Mouse (Mus musculus) hindlimb bud, embryonic 11.5 days (tissue): ENCODE measurements at regions not wholly inside any gene's neighbourhood (a gene's known extent, or its start where the extent isn't known, plus 50 kb on each side); places are given as distances from the start of the nearest gene placed in this dataset.

Experiments used
- DNase-seq: peaks from one replicate; pipeline ENCODE4 v3.0.0-alpha.2; 2012; ENCODE audit warnings: low read depth, low spot score; ENCODE audit errors: extremely low spot score

DNA sequence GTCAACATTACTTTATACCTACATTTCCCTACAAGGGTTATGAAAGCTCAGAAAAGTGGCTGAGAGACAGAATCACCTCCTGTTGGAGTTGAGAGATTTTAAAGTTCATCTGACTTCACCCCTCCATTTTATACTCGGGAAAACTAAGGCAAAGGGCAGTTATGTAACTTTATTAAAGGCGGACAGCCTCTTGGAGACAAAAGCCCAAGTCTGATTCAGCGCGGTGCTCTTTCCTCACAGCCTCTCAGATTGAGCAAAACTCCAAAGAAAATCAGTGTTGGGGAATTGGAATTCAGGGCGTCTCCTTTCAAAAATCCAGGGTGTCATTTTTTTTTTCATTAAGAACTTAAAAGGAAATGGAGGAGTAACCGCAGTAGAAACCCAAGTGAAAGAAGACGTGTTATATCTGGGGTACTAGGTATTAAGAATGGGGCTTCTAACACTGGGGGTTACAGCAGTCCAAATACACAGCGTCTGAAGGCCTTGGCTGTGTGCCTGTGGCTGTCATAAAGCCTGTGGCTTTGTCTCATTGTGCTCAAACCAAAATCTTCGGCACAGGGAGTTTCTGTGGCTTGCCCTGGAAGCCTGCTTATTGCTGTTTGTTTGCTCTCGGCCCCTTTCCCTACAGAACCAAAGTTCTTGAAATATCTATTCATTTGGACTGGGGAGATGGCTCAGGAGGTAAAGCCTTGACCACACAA lies 137.7 kb upstream of the Mkln1 start:
- DNase-seq = no peak

GRCm38 (mm10) chr6:31261797-31262540 lies 136.6 kb upstream of the Mkln1 start:
- no peak for DNase-seq

- DNase-seq = no peak
Observed at GRCm38 (mm10) chr6:31262651-31263050, 135.9 kb upstream of the Mkln1 start.

DNA sequence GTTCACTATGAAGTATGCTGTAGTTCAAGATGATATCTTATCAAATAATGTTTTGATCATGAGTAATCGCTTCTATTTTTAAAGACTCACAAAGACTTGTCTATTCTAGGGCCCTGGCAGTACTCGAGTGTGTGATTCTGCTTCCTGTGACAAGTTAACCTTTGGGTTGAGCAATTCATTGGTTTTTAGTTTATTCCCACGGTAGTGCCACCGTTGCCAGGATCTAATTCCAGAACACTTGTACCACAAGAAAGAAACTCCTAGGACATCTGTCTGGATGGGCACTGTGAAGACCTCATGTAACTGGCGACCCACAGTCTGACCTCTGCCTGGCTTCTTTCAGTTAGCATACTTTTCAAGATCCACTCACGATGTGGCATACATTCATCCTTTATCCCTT lies 134.7 kb upstream of the Mkln1 start:
- DNase-seq = no peak

- DNase-seq = no peak
Observed at GRCm38 (mm10) chr6:31266441-31267040, 132.0 kb upstream of the Mkln1 start.

- no peak for DNase-seq
Observed at GRCm38 (mm10) chr6:31268057-31268456, 130.5 kb upstream of the Mkln1 start.

DNA sequence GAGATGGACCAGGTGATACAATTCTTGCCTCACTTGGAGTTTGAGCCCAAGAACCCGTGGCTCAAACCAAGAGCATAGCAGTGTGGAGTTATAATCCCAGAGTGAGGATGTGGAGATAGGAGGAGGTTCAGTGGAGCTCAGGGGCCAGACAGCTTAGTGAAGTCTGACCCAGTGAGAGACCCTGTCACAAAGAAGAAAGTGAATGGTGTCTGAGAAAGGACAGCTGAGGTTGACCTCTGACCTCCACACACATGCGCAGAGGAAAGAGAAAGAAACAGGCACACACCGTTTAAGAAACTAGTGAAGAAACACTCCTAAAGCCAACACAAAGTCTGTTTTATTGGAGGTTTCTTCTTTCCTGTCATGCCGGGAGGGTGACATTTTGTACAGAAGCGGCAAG lies 124.7 kb upstream of the Mkln1 start:
- no peak for DNase-seq

DNA sequence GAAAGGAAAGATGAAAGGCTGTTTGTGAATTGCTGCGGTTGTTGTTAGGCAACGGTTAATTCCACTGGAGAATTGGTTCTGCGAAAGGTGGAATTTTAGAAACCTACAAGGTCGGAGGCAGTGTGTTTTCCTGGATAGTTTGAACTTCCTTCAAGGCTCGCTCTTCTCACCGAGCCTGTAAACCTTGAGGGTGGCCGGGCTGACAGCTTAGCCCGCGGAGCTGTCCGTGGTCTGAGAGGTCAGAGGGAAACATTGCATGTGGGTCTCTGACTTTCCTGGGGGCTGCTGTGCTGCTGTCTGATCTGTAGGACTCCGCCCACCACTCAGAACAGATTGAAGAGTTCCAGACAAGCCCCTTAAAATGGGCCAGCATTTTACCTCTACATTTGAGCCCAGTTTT lies 124.3 kb upstream of the Mkln1 start:
- no peak for DNase-seq

GRCm38 (mm10) chr6:31277792-31278191 lies 120.7 kb upstream of the Mkln1 start:
- no peak for DNase-seq

- no peak for DNase-seq
Observed at GRCm38 (mm10) chr6:31283973-31284372, 114.6 kb upstream of the Mkln1 start.

GRCm38 (mm10) chr6:31284390-31284789 lies 114.1 kb upstream of the Mkln1 start:
- no peak for DNase-seq

GRCm38 (mm10) chr6:31285064-31285463 lies 113.5 kb upstream of the Mkln1 start:
- DNase-seq = no peak

GRCm38 (mm10) chr6:31285981-31286737 lies 112.4 kb upstream of the Mkln1 start:
- no peak for DNase-seq

GRCm38 (mm10) chr6:31287176-31287575 lies 111.4 kb upstream of the Mkln1 start:
- no peak for DNase-seq

DNA sequence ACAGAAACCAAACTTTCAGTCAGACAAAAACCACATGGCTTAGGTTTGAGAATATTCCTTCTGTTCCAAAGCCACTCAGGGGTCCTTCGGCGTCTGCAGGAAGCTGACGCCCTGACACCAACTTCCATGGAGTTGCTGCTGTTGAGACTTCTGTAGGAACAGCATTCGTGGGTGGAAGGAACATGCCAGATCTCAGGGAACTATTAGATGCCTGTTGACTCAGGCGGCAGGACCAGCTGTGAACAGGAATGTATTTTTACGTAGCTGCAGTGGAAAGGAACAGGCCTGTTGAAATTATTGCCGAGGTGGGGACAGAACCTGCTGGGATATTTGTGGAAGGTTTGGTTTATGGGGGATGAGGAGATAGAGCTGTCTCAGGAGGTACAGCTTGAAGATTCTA lies 110.8 kb upstream of the Mkln1 start:
- no peak for DNase-seq

DNA sequence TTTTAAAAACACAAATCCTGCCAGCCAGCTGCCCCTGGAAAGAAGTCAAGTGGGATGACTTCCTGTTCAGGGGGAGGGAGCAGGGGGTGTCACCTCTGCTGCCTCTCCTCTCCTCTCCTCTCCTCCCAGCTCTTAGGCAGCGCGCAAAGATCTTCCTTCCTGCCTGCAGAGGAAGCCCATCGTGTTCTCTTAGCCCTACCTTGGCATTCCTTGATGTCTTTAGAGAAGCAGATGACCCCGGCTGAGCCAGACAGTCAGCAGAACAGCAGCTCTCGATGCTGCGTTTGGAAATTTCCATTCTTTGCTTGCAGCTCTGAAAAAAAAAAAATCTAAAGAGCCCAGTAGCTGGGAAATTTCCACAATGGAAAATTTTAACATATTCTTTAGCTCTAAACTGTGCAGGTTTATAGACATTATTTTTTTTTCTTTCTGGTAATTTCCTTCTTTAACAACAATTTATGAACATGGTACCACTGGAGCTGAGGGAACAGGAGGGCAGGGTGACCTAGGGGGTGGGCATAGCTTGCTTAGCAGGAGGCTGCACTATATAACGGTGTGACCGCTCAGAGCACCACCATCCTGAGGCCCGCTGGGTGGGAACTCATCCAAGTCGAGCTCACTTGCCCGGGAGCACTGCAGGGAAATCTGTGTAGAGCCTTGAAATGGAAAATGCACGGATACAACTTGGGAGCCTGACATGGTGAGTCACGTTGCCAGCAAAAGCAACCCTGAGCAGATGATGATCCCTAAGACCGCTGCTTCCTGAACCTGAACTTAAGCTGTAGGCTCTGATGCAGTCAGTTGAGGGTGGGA lies 109.9 kb upstream of the Mkln1 start:
- DNase-seq = no peak

- no peak for DNase-seq
Observed at GRCm38 (mm10) chr6:31289234-31289486, 109.4 kb upstream of the Mkln1 start.

DNA sequence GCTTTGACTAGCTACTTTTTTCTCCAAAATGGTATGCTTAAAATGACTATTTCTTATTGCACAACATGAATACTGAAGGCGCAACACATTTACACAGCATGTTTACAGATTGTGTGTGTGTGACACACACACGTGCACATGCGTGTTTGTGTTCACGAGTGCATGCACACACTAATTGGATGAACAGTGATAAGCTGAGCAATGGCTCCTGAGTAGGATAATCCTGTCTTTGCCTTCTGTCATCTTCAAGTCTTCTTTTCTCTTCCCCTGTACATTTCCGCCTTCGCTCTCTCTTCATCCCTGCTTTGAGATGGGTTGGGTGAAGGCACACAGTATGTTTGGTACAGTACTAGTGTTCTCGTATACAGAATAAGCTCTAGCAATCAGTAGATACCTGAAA lies 106.5 kb upstream of the Mkln1 start:
- DNase-seq = no peak

DNA sequence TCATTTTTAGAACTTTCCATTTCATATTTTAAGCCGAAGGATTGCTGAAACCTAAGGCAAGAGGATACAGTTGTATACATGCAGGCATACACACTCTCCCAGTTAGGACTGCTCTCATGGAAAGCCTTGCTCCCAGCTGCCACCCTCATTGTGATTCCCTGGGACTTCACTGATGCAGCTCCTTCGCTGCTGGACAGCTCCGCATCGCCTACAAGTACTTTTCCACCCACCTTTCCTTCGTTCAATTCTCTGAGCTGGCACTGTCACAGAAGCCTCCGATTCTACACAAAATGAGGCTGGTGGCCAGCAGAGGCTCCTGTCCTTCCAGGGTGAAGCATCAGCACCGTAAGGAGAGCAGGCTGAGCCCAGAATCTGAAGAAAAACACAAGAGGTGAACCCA lies 105.5 kb upstream of the Mkln1 start:
- no peak for DNase-seq

GRCm38 (mm10) chr6:31299395-31299794 lies 99.1 kb upstream of the Mkln1 start:
- no peak for DNase-seq

GRCm38 (mm10) chr6:31305736-31306135 lies 92.8 kb upstream of the Mkln1 start:
- no peak for DNase-seq
